Mouse (Mus musculus) embryonic fibroblast, embryonic 13.5 days (primary cell): ENCODE measurements around the gene Eif2ak4.

Source experiments
- CTCF ChIP-seq: IDR thresholded peaks from 2 replicates; pipeline ENCODE4 v1.5.1; 2011; ENCODE audit warnings: mild to moderate bottlenecking, control low read depth, low read length, moderate library complexity, borderline replicate concordance; ENCODE audit not compliant: insufficient read depth
- POLR2A ChIP-seq: IDR thresholded peaks from 2 replicates; pipeline ENCODE4 v1.6.1; 2011; ENCODE audit warnings: low read depth, mild to moderate bottlenecking, control low read depth, low read length, moderate library complexity

- TF ChIP-seq CTCF, result no peak
- no peak for TF ChIP-seq POLR2A
Observed at GRCm38 (mm10) chr2:118428296-118428695, 39.9 kb downstream of the Eif2ak4 start.
